Mouse (Mus musculus) embryonic facial prominence, embryonic 11.5 days (tissue): ENCODE measurements at regions not wholly inside any gene's neighbourhood (a gene's known extent, or its start where the extent isn't known, plus 50 kb on each side); places are given as distances from the start of the nearest gene placed in this dataset.

ENCODE experiments used
- ATAC-seq: fragments of 200-750 bp; cut with Nextera tagmentation; replicated peaks from 2 replicates; pipeline ENCODE4 v1.8.0; 2017; ENCODE audit warnings: low read depth; ENCODE audit not compliant: insufficient number of reproducible peaks, low FRiP score, low TSS enrichment
- DNase-seq: peaks from one replicate; pipeline ENCODE4 v3.0.0-alpha.2; 2015; ENCODE audit warnings: low spot score
- H3K27ac ChIP-seq: fragments of 300-500 bp; sonication (generic); replicated peaks from 2 replicates; pipeline ENCODE4 v1.5.1; 2014; ENCODE audit warnings: mild to moderate bottlenecking, low read depth, low read length, control low read depth
- H3K27me3 ChIP-seq: fragments of 300-500 bp; sonication (generic); 2 replicates; pipeline ENCODE4 v1.6.1; 2014; ENCODE audit warnings: mild to moderate bottlenecking, low read length, moderate library complexity, mixed read lengths; ENCODE audit not compliant: control insufficient read depth, insufficient read depth
- H3K36me3 ChIP-seq: fragments of 300-500 bp; sonication (generic); replicated peaks from 2 replicates; pipeline ENCODE4 v1.6.1; 2014; ENCODE audit warnings: low read depth, mild to moderate bottlenecking, low read length, moderate library complexity, mixed read lengths; ENCODE audit not compliant: control insufficient read depth, insufficient read depth
- H3K4me1 ChIP-seq: fragments of 300-500 bp; sonication (generic); 2 replicates; pipeline ENCODE4 v1.6.1; 2014; ENCODE audit warnings: low read length, mixed read lengths; ENCODE audit not compliant: control insufficient read depth, insufficient read depth
- H3K4me2 ChIP-seq: fragments of 300-500 bp; sonication (generic); 2 replicates; pipeline ENCODE4 v1.6.1; 2014; ENCODE audit warnings: low read depth, mild to moderate bottlenecking, control low read depth, low read length, moderate library complexity
- H3K4me3 ChIP-seq: fragments of 300-500 bp; sonication (generic); 2 replicates; pipeline ENCODE4 v1.5.1; 2014; ENCODE audit warnings: low read depth, low read length, control low read depth
- H3K9ac ChIP-seq: fragments of 300-500 bp; sonication (generic); replicated peaks from 2 replicates; pipeline ENCODE4 v1.6.1; 2014; ENCODE audit warnings: mild to moderate bottlenecking, control low read depth, low read length
- H3K9me3 ChIP-seq: fragments of 300-500 bp; sonication (generic); replicated peaks from 2 replicates; pipeline ENCODE4 v1.6.1; 2016; ENCODE audit warnings: mild to moderate bottlenecking, low read length, inconsistent platforms, mixed read lengths; ENCODE audit not compliant: control insufficient read depth
- WGBS: fragments of 180-500 bp; shearing (Covaris S2); extraction: QIAGEN DNeasy Blood & Tissue Kit; methylation state at CpG from one replicate; pipeline ENCODE4 v1.1.7; 2014; 5-methylcytosine and 5-hydroxymethylcytosine counted together

GRCm38 (mm10) chr1:41212876-41213275 lies 407.5 kb downstream of the Tmem182 start:
- Histone ChIP-seq H3K4me1 (no peaks in the 10 kb centered on the region), H3K4me3 (no peak overlapping the region), H3K27me3 (no peaks in the 10 kb centered on the region), H3K9ac (no peak overlapping the region), H3K4me2 (no peak overlapping the region), H3K9me3 (no peaks in the 10 kb centered on the region), H3K36me3 (no peaks in the 10 kb centered on the region), H3K27ac (no peak overlapping the region)
- no peak for DNase-seq
- WGBS: 82% methylated on average over 2 of the region's 2 CpGs
- no peak for ATAC-seq

- Histone ChIP-seq H3K27me3 (no peaks in the 10 kb centered on the region), H3K4me1 (no peaks in the 10 kb centered on the region)
These were observed 420.4 kb downstream of the Tmem182 start for GRCm38 (mm10) chr1:41225851-41226250.

GRCm38 (mm10) chr1:41235335-41235734 lies 429.9 kb downstream of the Tmem182 start:
- H3K27me3 ChIP-seq: no peaks in the 10 kb centered on the region
- DNase-seq: no peak
- H3K4me2 ChIP-seq: no peak overlapping the region
- no peak overlapping the region for H3K4me3 ChIP-seq
- WGBS: 86% methylated on average over 7 of the region's 7 CpGs
- H3K36me3 ChIP-seq: no peaks in the 10 kb centered on the region
- no peaks in the 10 kb centered on the region for H3K9me3 ChIP-seq
- no peak overlapping the region for H3K27ac ChIP-seq
- no peak overlapping the region for H3K9ac ChIP-seq
- no peak for ATAC-seq
- no peaks in the 10 kb centered on the region for H3K4me1 ChIP-seq

More at GRCm38 (mm10) chr1:41225851-41226250, 420.4 kb downstream of the Tmem182 start:
- no peak overlapping the region for H3K4me2 ChIP-seq
- H3K9ac ChIP-seq: no peak overlapping the region
- H3K4me3 ChIP-seq: no peak overlapping the region
- DNase-seq (no peak), ATAC-seq (no peak)
- WGBS: 93% methylated on average over 1 of the region's 1 CpGs
- no peaks in the 10 kb centered on the region for H3K36me3 ChIP-seq
- no peaks in the 10 kb centered on the region for H3K9me3 ChIP-seq
- H3K27ac ChIP-seq: no peak overlapping the region

GRCm38 (mm10) chr1:41243000-41243399 lies 437.6 kb downstream of the Tmem182 start:
- 62% methylated on average over 6 of the region's 6 CpGs for WGBS
- no peak overlapping the region for H3K4me2 ChIP-seq
- no peak overlapping the region for H3K9ac ChIP-seq
- DNase-seq (no peak), ATAC-seq (no peak)
- no peaks in the 10 kb centered on the region for H3K9me3 ChIP-seq
- H3K27me3 ChIP-seq: no peaks in the 10 kb centered on the region
- H3K27ac ChIP-seq: no peak overlapping the region
- no peak overlapping the region for H3K4me3 ChIP-seq
- H3K36me3 ChIP-seq: no peaks in the 10 kb centered on the region
- H3K4me1 ChIP-seq: no peaks in the 10 kb centered on the region

GRCm38 (mm10) chr1:41244627-41245026 lies 439.2 kb downstream of the Tmem182 start:
- no peak for ATAC-seq
- WGBS: 94% methylated on average over 12 of the region's 12 CpGs
- no peaks in the 10 kb centered on the region for H3K36me3 ChIP-seq
- H3K27ac ChIP-seq: no peak overlapping the region
- H3K4me1 ChIP-seq: no peaks in the 10 kb centered on the region
- H3K9ac ChIP-seq: no peak overlapping the region
- no peak for DNase-seq
- no peak overlapping the region for H3K4me3 ChIP-seq
- no peaks in the 10 kb centered on the region for H3K9me3 ChIP-seq
- no peak overlapping the region for H3K4me2 ChIP-seq
- H3K27me3 ChIP-seq: no peaks in the 10 kb centered on the region

GRCm38 (mm10) chr1:41264214-41264613 lies 458.8 kb downstream of the Tmem182 start:
- Histone ChIP-seq H3K4me2 (no peak overlapping the region), H3K9me3 (no peaks in the 10 kb centered on the region), H3K27ac (no peak overlapping the region), H3K9ac (no peak overlapping the region), H3K4me3 (no peak overlapping the region), H3K36me3 (no peaks in the 10 kb centered on the region), H3K4me1 (no peaks in the 10 kb centered on the region), H3K27me3 (no peaks in the 10 kb centered on the region)
- ATAC-seq (no peak), DNase-seq (peak; percentile 70)
- 37% methylated on average over 10 of the region's 10 CpGs for WGBS

- Histone ChIP-seq H3K36me3 (no peaks in the 10 kb centered on the region), H3K27ac (no peak overlapping the region), H3K9ac (no peak overlapping the region), H3K4me2 (no peak overlapping the region), H3K9me3 (no peaks in the 10 kb centered on the region), H3K4me3 (no peak overlapping the region), H3K27me3 (no peaks in the 10 kb centered on the region), H3K4me1 (no peaks in the 10 kb centered on the region; the same call in 1 of the 2 replicates)
- WGBS: 10% methylated on average over 4 of the region's 4 CpGs
- DNase-seq: peak; percentile 45
- no peak for ATAC-seq
These were observed 465.8 kb downstream of the Tmem182 start for GRCm38 (mm10) chr1:41271111-41271730.

- ATAC-seq: no peak
- Histone ChIP-seq H3K9me3 (no peaks in the 10 kb centered on the region), H3K27me3 (no peaks in the 10 kb centered on the region), H3K9ac (no peak overlapping the region), H3K4me3 (no peak overlapping the region), H3K4me2 (peak overlapping the region; percentile 26), H3K36me3 (no peaks in the 10 kb centered on the region), H3K4me1 (no peaks in the 10 kb centered on the region; the same call in 1 of the 2 replicates), H3K27ac (no peak overlapping the region)
- DNase-seq: peak; percentile 59
- WGBS: 6% methylated on average over 10 of the region's 10 CpGs
These were observed 469.3 kb downstream of the Tmem182 start for GRCm38 (mm10) chr1:41274573-41275270.
